Mouse (Mus musculus) C2C12 (cell line): Measurements from ENCODE around the gene Muc1. TPM values are rescaled to one million over a fixed set of nuclear protein-coding genes. Genes with fewer than 3 reads are reported as not detected.

Experiments used
- H3K27me3 ChIP-seq: one replicate; pipeline ENCODE4 v1.6.1; 2011; ENCODE audit not compliant: control insufficient read depth, insufficient read depth, insufficient read length
- H3K36me3 ChIP-seq: one replicate; pipeline ENCODE4 v1.6.1; 2011; ENCODE audit not compliant: control insufficient read depth, insufficient read depth
- H3K4me3 ChIP-seq: one replicate; pipeline ENCODE4 v1.5.1; 2011; ENCODE audit warnings: mild to moderate bottlenecking, control low read depth; ENCODE audit not compliant: poor library complexity, insufficient read depth, severe bottlenecking
- H3K79me2 ChIP-seq: one replicate; pipeline ENCODE4 v1.6.1; 2011; ENCODE audit not compliant: control insufficient read depth, insufficient read depth
- H3K79me3 ChIP-seq: one replicate; pipeline ENCODE4 v1.6.1; 2011; ENCODE audit warnings: low read depth, control low read depth
- H3ac ChIP-seq: one replicate; pipeline ENCODE3; 2011; ENCODE audit warnings: low read depth; ENCODE audit not compliant: control insufficient read depth, insufficient read length
- CEBPB ChIP-seq: IDR thresholded peaks from one replicate; pipeline ENCODE4 v1.6.1; 2011; ENCODE audit warnings: low read depth, mild to moderate bottlenecking, control low read depth, moderate library complexity
- CTCF ChIP-seq: IDR thresholded peaks from one replicate; pipeline ENCODE4 v1.5.1; 2011; ENCODE audit not compliant: control insufficient read depth, insufficient read depth, insufficient read length
- FOSL1 ChIP-seq: IDR thresholded peaks from one replicate; pipeline ENCODE4 v1.8.0; 2011; ENCODE audit warnings: mild to moderate bottlenecking, low read length; ENCODE audit not compliant: poor library complexity, insufficient read depth, severe bottlenecking
- MAX ChIP-seq: IDR thresholded peaks from one replicate; pipeline ENCODE4 v1.6.1; 2011; ENCODE audit warnings: mild to moderate bottlenecking, control low read depth
- MYOD1 ChIP-seq: IDR thresholded peaks from one replicate; pipeline ENCODE4 v1.6.1; 2011; ENCODE audit warnings: low read depth; ENCODE audit not compliant: control insufficient read depth, insufficient read length
- MYOG ChIP-seq: IDR thresholded peaks from one replicate; pipeline ENCODE4 v1.6.1; 2011; ENCODE audit not compliant: control insufficient read depth, insufficient read length; ENCODE audit errors: extremely low read depth
- USF1 ChIP-seq: IDR thresholded peaks from one replicate; pipeline ENCODE4 v1.6.1; 2011; ENCODE audit warnings: low read depth, mild to moderate bottlenecking, control low read depth, moderate library complexity
- polyA plus RNA-seq: library from polyadenylated mRNA; unstranded; fragments of >200 nt; fragmentation: generic; extraction: Trizol; gene quantifications from one replicate; pipeline ENCODE4 v1.2.1, GENCODE M21; 2012; ENCODE audit warnings: missing spikeins

Gene Muc1
- polyA plus RNA-seq, 1 experiment = 0.20 TPM

- Histone ChIP-seq H3K79me3 (no peaks in the 10 kb centered on the region), H3ac (no peak overlapping the region), H3K36me3 (no peaks in the 10 kb centered on the region), H3K4me3 (no peak overlapping the region), H3K27me3 (no peaks in the 10 kb centered on the region), H3K79me2 (no peaks in the 10 kb centered on the region)
- TF ChIP-seq MYOG = no peak
- no peak for TF ChIP-seq CTCF
- no peak for TF ChIP-seq FOSL1
- TF ChIP-seq CEBPB = no peak
- no peak for TF ChIP-seq USF1
- no peak for TF ChIP-seq MYOD1
These were observed 7.7 kb upstream of the Muc1 start for GRCm38 (mm10) chr3:89221167-89221566.

GRCm38 (mm10) chr3:89224796-89225195 is 4.1 kb upstream of the Muc1 start:
- no peaks in the 10 kb centered on the region for H3K36me3 ChIP-seq
- TF ChIP-seq MAX (no peak), MYOD1 (no peak), CTCF (no peak)
- no peaks in the 10 kb centered on the region for H3K79me2 ChIP-seq
- H3ac ChIP-seq = no peak overlapping the region
- H3K79me3 ChIP-seq = no peaks in the 10 kb centered on the region
- H3K27me3 ChIP-seq = no peaks in the 10 kb centered on the region
- H3K4me3 ChIP-seq = no peak overlapping the region

- Histone ChIP-seq H3K79me2 (no peaks in the 10 kb centered on the region), H3ac (no peak overlapping the region), H3K36me3 (no peaks in the 10 kb centered on the region), H3K4me3 (no peak overlapping the region), H3K27me3 (no peaks in the 10 kb centered on the region), H3K79me3 (no peaks in the 10 kb centered on the region)
- TF ChIP-seq FOSL1 (no peak), CEBPB (no peak), CTCF (no peak), MYOD1 (no peak), MYOG (no peak), MAX (no peak), USF1 (no peak)
These were observed 3.5 kb upstream of the Muc1 start for GRCm38 (mm10) chr3:89225321-89225815.

GRCm38 (mm10) chr3:89225918-89226317 is 2.9 kb upstream of the Muc1 start:
- H3K27me3 ChIP-seq = no peaks in the 10 kb centered on the region
- no peaks in the 10 kb centered on the region for H3K79me3 ChIP-seq
- TF ChIP-seq CTCF (no peak), FOSL1 (no peak), MYOD1 (no peak), USF1 (no peak), CEBPB (no peak), MYOG (no peak), MAX (no peak)
- H3K4me3 ChIP-seq = no peak overlapping the region
- no peak overlapping the region for H3ac ChIP-seq
- no peaks in the 10 kb centered on the region for H3K36me3 ChIP-seq
- no peaks in the 10 kb centered on the region for H3K79me2 ChIP-seq

- Histone ChIP-seq H3K79me3 (no peaks in the 10 kb centered on the region), H3K79me2 (no peaks in the 10 kb centered on the region), H3K36me3 (no peaks in the 10 kb centered on the region), H3ac (no peak overlapping the region), H3K27me3 (no peaks in the 10 kb centered on the region), H3K4me3 (no peak overlapping the region)
- TF ChIP-seq FOSL1 (no peak), MYOD1 (no peak), CTCF (no peak), MAX (no peak), USF1 (no peak), CEBPB (no peak), MYOG (no peak)
These were observed 2.5 kb upstream of the Muc1 start for GRCm38 (mm10) chr3:89226361-89226760.

- Histone ChIP-seq H3K4me3 (no peak within 1 kb of the TSS), H3K36me3 (no peaks in the 10 kb centered on the region), H3K79me3 (no peaks in the 10 kb centered on the region), H3ac (no peak within 1 kb of the TSS), H3K27me3 (no peaks in the 10 kb centered on the region), H3K79me2 (no peaks in the 10 kb centered on the region)
- TF ChIP-seq MAX (no peak), CEBPB (no peak), MYOD1 (no peak), USF1 (no peak), MYOG (no peak), FOSL1 (no peak), CTCF (no peak)
These were observed 2.0 kb upstream of the Muc1 start, which contains the start of gene Mtx1 for GRCm38 (mm10) chr3:89226900-89227299. Mtx1 (minus strand) TSS chr3:89227088.
